Mouse (Mus musculus) midbrain, postnatal 0 days (tissue): ENCODE results near the gene Kcnip1. TPM values are rescaled to one million over a fixed set of nuclear protein-coding genes. Genes with fewer than 3 reads are reported as not detected.

Experiments used
- ATAC-seq: fragments of 200-750 bp; cut with Nextera tagmentation; 2 replicates; pipeline ENCODE4 v1.8.0; 2017; ENCODE audit warnings: moderate number of reproducible peaks, mild to moderate bottlenecking, moderate TSS enrichment, moderate library complexity; ENCODE audit not compliant: low FRiP score
- DNase-seq: peaks from one replicate; pipeline ENCODE4 v3.0.0-alpha.2; 2015; ENCODE audit warnings: low spot score
- H3K27ac ChIP-seq: fragments of 300-500 bp; sonication (generic); 2 replicates; pipeline ENCODE4 v1.5.1; 2014; ENCODE audit warnings: low read depth, mild to moderate bottlenecking, low read length, mixed read lengths
- H3K27me3 ChIP-seq: fragments of 300-500 bp; sonication (generic); 2 replicates; pipeline ENCODE4 v1.6.1; 2014; ENCODE audit warnings: low read length, control low read depth, mixed read lengths; ENCODE audit not compliant: insufficient read depth
- H3K36me3 ChIP-seq: fragments of 300-500 bp; sonication (generic); 2 replicates; pipeline ENCODE4 v1.6.1; 2014; ENCODE audit warnings: low read length, control low read depth, mixed read lengths; ENCODE audit not compliant: insufficient read depth
- H3K4me1 ChIP-seq: fragments of 300-500 bp; sonication (generic); 2 replicates; pipeline ENCODE4 v1.6.1; 2014; ENCODE audit warnings: mild to moderate bottlenecking, control low read depth, antibody characterized with exemption, low read length, mixed read lengths; ENCODE audit not compliant: insufficient read depth
- H3K4me2 ChIP-seq: fragments of 300-500 bp; sonication (generic); 2 replicates; pipeline ENCODE4 v1.6.1; 2014; ENCODE audit warnings: low read depth, mild to moderate bottlenecking, low read length, mixed read lengths; ENCODE audit not compliant: poor library complexity, severe bottlenecking
- H3K4me3 ChIP-seq: fragments of 300-500 bp; sonication (generic); 2 replicates; pipeline ENCODE4 v1.5.1; 2014; ENCODE audit warnings: low read depth, mild to moderate bottlenecking, low read length, moderate library complexity
- H3K9ac ChIP-seq: fragments of 300-500 bp; sonication (generic); replicated peaks from 2 replicates; pipeline ENCODE4 v1.6.1; 2014; ENCODE audit warnings: mild to moderate bottlenecking, low read length, moderate library complexity, mixed read lengths; ENCODE audit not compliant: poor library complexity, severe bottlenecking
- H3K9me3 ChIP-seq: fragments of 300-500 bp; sonication (generic); 2 replicates; pipeline ENCODE4 v1.6.1; 2016; ENCODE audit warnings: low read length, control low read depth
- CTCF ChIP-seq: IDR thresholded peaks from 2 replicates; pipeline ENCODE4 v1.5.1; 2016; ENCODE audit warnings: antibody characterized with exemption, mild to moderate bottlenecking
- WGBS: fragments of 180-500 bp; shearing (Covaris S2); extraction: QIAGEN DNeasy Blood & Tissue Kit; methylation state at CpG from one replicate; pipeline ENCODE4 v1.1.7; 2014; 5-methylcytosine and 5-hydroxymethylcytosine counted together
- polyA plus RNA-seq: library from polyadenylated mRNA; unstranded; fragments of >200 nt; fragmentation: Nextera tagmentation; extraction: Ambion mirVana; gene quantifications from 2 replicates; pipeline ENCODE4 v1.2.1, GENCODE M21; 2015
- total RNA-seq: library from RNA; depleted of rRNA; stranded (reverse); fragments of >200 nt; gene quantifications from 2 replicates; pipeline ENCODE4 v1.2.3, GENCODE M21; 2014

Kcnip1 gene
- total and polyA plus RNA-seq, 2 experiments from 2014 or later: 93.8 to 145 TPM

DNA sequence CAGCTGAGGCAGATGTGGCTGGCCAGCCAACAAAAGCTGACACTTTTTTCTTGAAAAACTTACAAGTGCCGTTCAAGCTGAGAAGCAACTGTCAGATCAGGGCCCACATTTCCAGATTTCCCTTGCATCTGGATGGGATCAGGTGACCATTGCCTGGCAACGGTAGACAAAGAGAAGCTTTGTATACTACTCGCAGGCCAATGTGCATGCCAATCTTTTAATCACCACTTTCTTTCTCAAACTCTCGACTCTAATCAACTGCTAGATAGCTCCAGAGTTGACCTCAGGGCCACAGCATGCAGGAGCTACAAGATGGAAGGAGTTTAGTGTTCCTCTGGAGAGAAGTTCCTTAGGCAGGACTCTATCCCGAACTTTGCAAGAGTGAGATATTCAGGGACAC is 41.8 kb downstream of the Kcnip1 start:
- H3K4me3 ChIP-seq: no peak overlapping the region
- no peak overlapping the region for H3K9ac ChIP-seq
- no peak overlapping the region for H3K27ac ChIP-seq
- DNase-seq (no peak), ATAC-seq (no peak)
- H3K36me3 ChIP-seq: no peaks in the 10 kb centered on the region
- no peaks in the 10 kb centered on the region for H3K9me3 ChIP-seq
- H3K27me3 ChIP-seq: no peaks in the 10 kb centered on the region
- 32% methylated on average over 5 of the region's 5 CpGs for WGBS
- no peaks in the 10 kb centered on the region for H3K4me1 ChIP-seq
- no peak overlapping the region for H3K4me2 ChIP-seq
- no peak for TF ChIP-seq CTCF

DNA sequence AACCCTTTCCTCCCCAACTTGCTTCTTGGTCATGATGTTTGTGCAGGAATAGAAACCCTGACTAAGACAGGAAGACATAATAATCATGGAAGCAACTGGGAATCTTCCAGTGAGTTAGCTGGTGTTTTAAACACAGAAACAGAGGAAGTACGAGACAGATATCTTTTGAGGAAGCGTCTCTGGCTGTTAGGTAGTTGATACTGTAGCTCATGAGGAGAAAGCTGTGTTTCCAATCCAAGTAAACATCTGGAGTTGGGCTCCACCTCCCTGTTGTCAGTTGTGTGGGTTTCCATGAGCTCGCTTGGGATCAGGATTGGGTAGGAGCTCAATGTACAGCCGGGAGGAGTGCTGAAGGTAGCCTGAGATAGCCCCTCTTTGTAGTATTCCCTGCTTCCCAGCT is 46.5 kb downstream of the Kcnip1 start:
- Histone ChIP-seq H3K9ac (no peak overlapping the region), H3K36me3 (no peaks in the 10 kb centered on the region), H3K27ac (no peak overlapping the region), H3K4me3 (no peak overlapping the region), H3K4me1 (no peaks in the 10 kb centered on the region), H3K9me3 (no peaks in the 10 kb centered on the region), H3K4me2 (no peak overlapping the region), H3K27me3 (no peaks in the 10 kb centered on the region)
- ATAC-seq: no peak
- WGBS: 83% methylated on average over 4 of the region's 4 CpGs
- no peak for TF ChIP-seq CTCF
- no peak for DNase-seq

DNA sequence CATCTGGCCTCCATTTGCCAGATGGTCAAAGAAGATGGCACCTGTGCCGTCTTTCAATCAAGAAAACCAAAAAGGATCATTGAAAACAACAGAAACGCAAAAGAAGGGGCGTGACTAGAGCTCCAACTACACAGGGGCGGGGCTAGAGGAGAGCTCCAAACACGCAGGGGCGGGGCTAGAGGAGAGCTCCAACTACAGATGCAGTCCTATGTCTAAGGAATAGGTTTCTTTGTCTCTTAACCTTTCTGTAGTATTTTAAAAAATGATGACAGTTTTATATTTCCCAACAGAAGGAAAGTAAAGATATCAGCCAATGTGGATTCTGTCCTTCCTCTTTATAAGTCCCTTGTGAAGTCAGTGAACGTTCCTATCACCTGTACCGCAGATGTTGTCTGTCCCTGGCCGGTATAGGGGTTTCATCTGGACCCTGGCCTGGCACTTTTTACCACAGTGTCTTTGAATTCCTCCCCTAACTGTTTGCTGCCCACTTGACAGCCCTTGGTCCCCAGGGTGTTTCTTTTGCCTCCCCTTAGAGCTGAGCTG is 48.1 kb downstream of the Kcnip1 start:
- Histone ChIP-seq H3K4me1 (no peaks in the 10 kb centered on the region), H3K36me3 (no peaks in the 10 kb centered on the region), H3K27me3 (no peaks in the 10 kb centered on the region), H3K9ac (no peak overlapping the region), H3K27ac (no peak overlapping the region), H3K4me2 (no peak overlapping the region), H3K9me3 (no peaks in the 10 kb centered on the region), H3K4me3 (no peak overlapping the region)
- no peak for TF ChIP-seq CTCF
- DNase-seq (no peak), ATAC-seq (no peak)
- 90% methylated on average over 9 of the region's 9 CpGs for WGBS

DNA sequence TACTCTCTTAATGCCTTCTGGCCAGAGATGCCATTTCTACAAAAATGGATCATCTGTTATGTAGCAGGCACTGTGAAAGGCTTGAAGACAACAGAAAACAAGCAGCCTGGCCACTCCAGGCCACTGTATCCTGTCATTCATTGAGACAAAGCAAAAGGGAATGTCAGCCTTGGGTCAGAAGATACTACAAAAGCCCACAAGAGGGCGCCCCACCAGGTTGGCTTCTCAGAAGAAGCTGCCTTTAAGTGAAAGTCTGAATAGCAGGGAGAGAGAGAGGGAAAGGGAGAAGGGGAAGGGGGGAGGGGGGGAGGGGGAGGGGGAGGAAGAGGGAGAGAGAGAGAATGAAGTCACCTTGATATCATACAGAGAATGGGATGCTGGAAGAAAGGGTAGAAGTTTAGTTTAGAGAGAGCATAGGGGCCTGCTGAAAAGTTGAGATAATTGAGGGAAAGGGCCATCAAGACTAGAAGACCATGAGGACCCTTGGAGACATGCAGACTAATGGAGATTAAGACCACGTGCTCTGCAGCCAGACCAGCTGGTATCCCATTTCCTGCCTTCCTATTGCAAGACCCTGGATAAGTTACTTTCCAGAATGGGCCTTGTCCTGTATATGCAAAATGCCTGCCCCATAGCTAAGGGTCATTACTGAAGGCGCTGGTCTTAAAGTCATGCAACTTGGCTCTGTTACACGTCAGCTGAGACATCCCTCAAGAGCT is 48.7 kb downstream of the Kcnip1 start:
- WGBS: 71% methylated on average over 4 of the region's 4 CpGs

DNA sequence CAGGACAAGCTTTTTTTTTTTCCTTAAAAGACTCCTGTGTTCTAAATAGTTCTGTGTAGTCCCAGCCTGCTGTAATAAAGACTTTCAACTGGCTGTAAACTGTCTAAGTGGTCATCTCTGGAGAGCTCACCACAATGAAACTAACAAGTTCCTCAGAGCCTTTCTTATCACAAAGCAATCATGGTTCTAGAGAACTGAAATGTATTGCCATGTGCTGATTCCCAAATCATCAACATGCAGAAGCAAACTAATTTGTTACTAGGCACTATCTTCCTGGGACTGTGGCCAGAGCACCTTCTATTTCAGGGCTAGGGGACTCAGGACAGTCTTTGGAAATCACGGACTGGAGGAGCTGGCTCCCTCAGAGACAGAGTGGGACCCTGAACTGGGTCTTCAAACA is 49.4 kb downstream of the Kcnip1 start:
- no peak overlapping the region for H3K27ac ChIP-seq
- H3K36me3 ChIP-seq: no peaks in the 10 kb centered on the region
- H3K27me3 ChIP-seq: no peaks in the 10 kb centered on the region
- H3K9me3 ChIP-seq: no peaks in the 10 kb centered on the region
- DNase-seq: no peak
- TF ChIP-seq CTCF: no peak
- WGBS: 75% methylated on average over 1 of the region's 1 CpGs
- no peak overlapping the region for H3K4me2 ChIP-seq
- H3K4me3 ChIP-seq: no peak overlapping the region
- no peaks in the 10 kb centered on the region for H3K4me1 ChIP-seq
- H3K9ac ChIP-seq: no peak overlapping the region
- no peak for ATAC-seq

More for the DNA sequence above, 48.7 kb downstream of the Kcnip1 start:
- TF ChIP-seq CTCF: peak; percentile 52
- Histone ChIP-seq H3K9ac (no peak overlapping the region), H3K27me3 (no peaks in the 10 kb centered on the region), H3K4me2 (no peak overlapping the region), H3K9me3 (no peaks in the 10 kb centered on the region), H3K36me3 (no peaks in the 10 kb centered on the region), H3K4me3 (no peak overlapping the region), H3K27ac (no peak overlapping the region), H3K4me1 (no peaks in the 10 kb centered on the region)
- DNase-seq: peak; percentile 50
- ATAC-seq: no peak

GRCm38 (mm10) chr11:33939456-33940113 is 53.4 kb downstream of the Kcnip1 start:
- Histone ChIP-seq H3K27ac (no peak overlapping the region), H3K36me3 (no peaks in the 10 kb centered on the region), H3K4me2 (no peak overlapping the region), H3K9ac (no peak overlapping the region), H3K4me3 (no peak overlapping the region), H3K27me3 (no peaks in the 10 kb centered on the region), H3K4me1 (no peaks in the 10 kb centered on the region), H3K9me3 (no peaks in the 10 kb centered on the region)
- no peak; the same call in 1 of the 2 replicates for TF ChIP-seq CTCF
- WGBS: 87% methylated on average over 4 of the region's 4 CpGs
- ATAC-seq: no peak
- DNase-seq: no peak
